Mouse (Mus musculus) frontal cortex, adult 2 months (tissue): ENCODE measurements at regions not wholly inside any gene's neighbourhood (a gene's known extent, or its start where the extent isn't known, plus 50 kb on each side); places are given as distances from the start of the nearest gene placed in this dataset.

Experiments used
- DNase-seq, 2 experiments: peaks; one replicate each; pipeline ENCODE4 v3.0.0; 2022; ENCODE audit warnings: low spot score in 1 of 2; ENCODE audit errors: extremely low spot score in 1 of 2

- no peak for DNase-seq
These were observed 220.9 kb downstream of the Arpp21 start for GRCm38 (mm10) chr9:112014796-112015195.

DNA sequence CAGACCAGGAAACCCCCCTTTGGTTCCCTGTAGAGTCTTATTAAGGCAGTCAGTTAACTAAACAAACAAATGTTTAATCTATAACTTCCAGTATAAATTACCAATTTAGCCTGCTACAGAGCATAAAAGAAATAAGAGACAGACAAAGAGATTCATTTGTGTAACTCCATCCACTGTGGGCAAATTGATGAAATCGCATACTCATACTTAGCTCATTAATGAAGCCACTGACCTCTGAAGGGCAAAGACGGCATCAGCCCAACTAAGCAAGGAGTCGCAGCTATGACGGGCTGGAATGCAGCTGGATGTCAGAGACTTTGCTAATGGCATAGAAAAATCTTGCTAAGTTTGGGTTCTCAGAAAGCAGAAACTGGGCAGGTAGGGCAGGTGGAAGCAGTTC is 241.3 kb downstream of the Arpp21 start:
- DNase-seq = no peak

- no peak for DNase-seq
These were observed 241.9 kb downstream of the Arpp21 start for GRCm38 (mm10) chr9:111993844-111994243.

DNA sequence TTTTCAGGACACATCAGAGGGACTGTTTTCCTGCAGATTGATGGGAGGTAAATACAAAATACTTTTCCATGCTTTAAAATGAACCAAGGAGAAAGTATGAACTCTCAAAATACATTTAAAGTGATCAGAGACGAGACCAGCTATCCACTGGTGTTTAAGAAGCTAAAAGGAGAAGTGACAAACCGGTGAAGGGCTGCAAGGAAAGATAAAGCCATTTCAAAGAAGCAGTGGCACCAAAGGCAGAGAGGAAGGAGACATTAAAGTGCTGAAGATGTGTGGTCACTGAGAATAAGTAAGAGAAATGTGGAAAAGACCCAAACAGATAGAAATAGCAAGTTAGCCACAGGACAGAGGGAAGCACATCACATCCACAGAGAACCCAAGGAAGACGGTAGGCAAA is 245.7 kb downstream of the Arpp21 start:
- DNase-seq = no peak

GRCm38 (mm10) chr9:111963405-111964037 is 272.2 kb downstream of the Arpp21 start:
- DNase-seq = no peak

DNA sequence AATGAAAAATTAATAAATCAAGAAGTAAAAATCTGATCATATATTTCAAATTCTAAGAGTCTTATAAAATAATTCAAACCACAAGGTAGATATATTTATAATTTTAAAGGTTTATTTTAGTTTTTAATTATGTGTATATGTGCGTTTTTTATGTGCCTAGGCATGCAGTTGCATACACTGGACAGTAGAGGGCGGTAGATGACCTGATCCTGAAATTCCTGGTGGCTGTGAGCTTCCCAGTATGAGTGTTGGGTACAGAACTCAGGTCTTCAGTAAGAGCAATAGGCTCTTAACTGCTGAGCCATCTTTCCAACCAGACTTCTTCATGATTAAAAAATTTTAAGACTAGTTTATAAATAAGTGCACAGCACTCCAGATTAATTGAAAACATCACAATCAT is 267.7 kb upstream of the Stac start:
- DNase-seq = no peak

- peak; percentile 8 to 80 for DNase-seq
These were observed 249.3 kb upstream of the Stac start for GRCm38 (mm10) chr9:111939271-111940067.

GRCm38 (mm10) chr9:111932455-111932854 is 242.3 kb upstream of the Stac start:
- no peak for DNase-seq

GRCm38 (mm10) chr9:111918275-111918940 is 228.3 kb upstream of the Stac start:
- peak; percentile 22 to 88 for DNase-seq

DNA sequence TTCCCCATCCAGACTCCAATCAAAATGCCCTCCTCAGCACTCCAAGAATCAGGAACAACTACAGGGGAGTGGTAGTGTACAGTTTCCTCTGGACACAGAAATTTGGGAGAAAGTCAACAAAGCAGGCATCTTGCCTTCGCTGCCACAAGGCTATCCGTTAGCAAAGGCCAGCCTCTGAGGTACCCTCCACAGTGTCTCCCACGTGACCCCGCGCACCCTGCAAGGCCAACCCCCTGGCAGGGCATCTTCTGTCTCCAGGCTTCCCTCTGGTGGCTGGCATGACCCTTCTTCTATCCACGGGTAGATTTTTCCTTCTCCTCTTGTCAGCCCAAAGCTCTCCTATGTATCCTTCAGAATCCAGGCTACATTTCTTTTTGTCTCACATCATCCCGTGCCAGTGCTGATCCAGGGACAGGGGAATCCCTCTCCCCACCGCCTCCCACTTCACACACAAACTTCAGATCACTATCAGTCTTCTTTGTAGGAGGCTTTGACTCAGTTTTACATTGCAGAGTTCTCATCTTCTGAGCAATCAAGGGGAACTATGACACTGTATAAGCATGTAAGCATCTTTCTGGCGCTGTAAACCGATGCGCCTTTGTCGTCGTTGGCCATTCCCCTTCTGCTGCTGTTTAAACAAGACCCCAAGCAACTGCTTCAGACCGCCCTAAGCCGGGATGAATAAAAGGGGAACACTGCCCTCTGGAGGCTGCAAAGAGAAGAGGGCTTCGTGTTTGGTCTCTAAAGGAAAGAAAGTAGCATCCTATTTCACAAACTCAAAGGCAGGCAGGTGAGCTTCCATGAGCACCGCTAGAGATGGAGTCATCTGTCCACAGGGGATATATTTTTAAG is 226.8 kb upstream of the Stac start:
- peak in 1 of 2 experiments; percentile 75 for DNase-seq

- no peak for DNase-seq
These were observed 218.7 kb upstream of the Stac start for GRCm38 (mm10) chr9:111908806-111909205.

GRCm38 (mm10) chr9:111900196-111900595 is 210.0 kb upstream of the Stac start:
- no peak for DNase-seq

DNA sequence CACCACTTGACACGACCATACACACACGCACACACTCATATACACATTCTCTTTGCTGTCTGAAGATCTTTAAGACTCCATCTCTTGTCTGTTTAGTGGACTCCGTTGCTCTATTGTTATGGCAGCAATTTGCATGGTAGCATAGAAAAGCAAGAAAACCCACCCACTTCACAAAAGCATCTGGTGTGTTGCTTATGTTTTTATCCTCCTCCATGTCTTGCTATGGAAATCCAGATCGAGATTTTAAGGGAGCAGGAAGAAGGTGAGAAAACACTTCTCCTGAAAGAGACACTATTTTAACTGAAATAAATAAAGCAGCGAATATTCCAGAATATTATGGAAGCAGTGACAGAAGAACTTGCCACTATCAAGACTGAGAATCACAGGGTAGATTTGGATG is 207.5 kb upstream of the Stac start:
- peak; percentile 10 to 47 for DNase-seq

DNA sequence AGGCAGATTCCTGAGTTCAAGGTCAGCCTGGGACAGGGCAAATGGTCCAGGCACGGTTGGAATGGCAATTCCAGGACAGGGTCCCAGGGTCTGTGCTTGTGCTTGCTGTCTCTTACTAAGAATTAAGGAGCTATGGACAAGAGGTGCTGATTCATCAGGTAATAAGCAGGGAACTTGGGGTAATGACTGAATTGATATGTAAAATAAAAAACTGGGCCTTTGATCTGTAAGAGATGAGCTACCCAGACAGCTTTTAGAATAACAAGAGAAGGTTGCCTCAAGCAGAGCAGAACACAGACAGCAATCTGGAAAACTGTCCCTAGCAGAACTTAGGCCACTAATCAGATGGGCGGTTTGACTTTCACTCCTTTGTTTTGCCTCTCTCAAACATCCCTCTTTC is 189.6 kb upstream of the Stac start:
- DNase-seq = no peak

- no peak for DNase-seq
These were observed 186.7 kb upstream of the Stac start for GRCm38 (mm10) chr9:111876846-111877245.

- DNase-seq = no peak
These were observed 180.3 kb upstream of the Stac start for GRCm38 (mm10) chr9:111870466-111870865.

DNA sequence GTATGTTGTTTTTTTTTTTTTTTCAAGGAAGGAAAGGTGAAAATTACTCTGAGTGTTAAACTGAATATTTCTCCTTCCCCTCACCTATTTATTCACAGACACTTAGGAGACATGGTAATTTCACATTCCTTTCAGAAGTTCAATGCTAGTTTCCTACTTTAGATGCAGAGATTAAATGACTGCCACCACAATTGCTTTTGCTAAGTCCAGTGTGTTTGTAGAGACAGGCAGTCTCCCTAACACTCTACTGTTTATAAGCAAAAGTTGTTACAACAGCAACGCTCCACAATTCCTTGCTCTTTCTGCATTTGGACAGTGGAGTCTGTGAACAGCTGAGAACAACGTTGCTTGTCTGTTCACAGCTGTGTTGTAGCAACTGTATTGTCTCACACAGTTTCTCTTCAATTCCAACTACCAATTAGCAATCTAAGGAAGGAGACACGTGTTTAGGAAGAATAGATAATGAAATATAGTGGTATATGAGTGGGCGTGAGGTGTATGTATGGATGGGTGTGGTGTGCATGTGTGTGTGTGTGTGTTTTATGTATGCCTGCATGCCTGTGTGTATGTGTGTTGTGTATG is 179.7 kb upstream of the Stac start:
- no peak for DNase-seq

GRCm38 (mm10) chr9:111858051-111858450 is 167.9 kb upstream of the Stac start:
- no peak for DNase-seq

- no peak for DNase-seq
These were observed 164.8 kb upstream of the Stac start for GRCm38 (mm10) chr9:111854976-111855375.

- no peak for DNase-seq
These were observed 156.2 kb upstream of the Stac start for GRCm38 (mm10) chr9:111846366-111846765.
